Mouse (Mus musculus): Measurements from ENCODE around the gene Ccrl2.

- TF ChIP-seq CTCF (IDR thresholded peaks at IDR 0.05; ENCODE audit: insufficient read depth, low read depth, low read length) (no peak), POLR2A (IDR thresholded peaks at IDR 0.05; ENCODE audit: insufficient read depth, low read depth, low read length) (no peak)
These were observed 23.5 kb upstream of the Ccrl2 start for GRCm38 (mm10) chr9:111080801-111081200.

All from olfactory bulb, adult 2 months (tissue).